Mouse (Mus musculus): ENCODE results near the gene Pcyt2. TPM values are rescaled to one million over a fixed set of nuclear protein-coding genes. Genes with fewer than 3 reads are reported as not detected.

The Pcyt2 gene
- total RNA-seq, 2 experiments from 2014 or later: 48.2 to 54.6 TPM

- intact Hi-C loops (cut with DNase I): no loop called here
- DNase-seq: peak; percentile 88 to 92
Observed at GRCm38 (mm10) chr11:120633520-120634343, 16.0 kb upstream of the Pcyt2 start, which contains the start of gene Mafg. Mafg (minus strand) TSS chr11:120633600.

- DNase-seq: peak; percentile 71 to 82
- intact Hi-C loops (cut with DNase I): no loop called here
Observed at GRCm38 (mm10) chr11:120632559-120633519, 15.1 kb upstream of the Pcyt2 start.

- intact Hi-C loops (cut with DNase I): no loop called here
- DNase-seq: no peak
Observed at GRCm38 (mm10) chr11:120631726-120632448, 14.2 kb upstream of the Pcyt2 start.

- no peak for DNase-seq
- intact Hi-C loops (cut with DNase I): no loop called here
Observed at GRCm38 (mm10) chr11:120630881-120631725, 13.4 kb upstream of the Pcyt2 start.

- peak in 1 of 2 experiments; percentile 63 for DNase-seq
- intact Hi-C loops (cut with DNase I): no loop called here
Observed at GRCm38 (mm10) chr11:120630401-120630871, 12.7 kb upstream of the Pcyt2 start.

GRCm38 (mm10) chr11:120629911-120630310 lies 12.2 kb upstream of the Pcyt2 start:
- intact Hi-C loops (cut with DNase I): loop anchor here (5.0 kb wide), 1 partner anchor 42 kb away; the partner anchor contains the start of gene Aspscr1
- DNase-seq: peak; percentile 63 to 66

GRCm38 (mm10) chr11:120629341-120629730 lies 11.6 kb upstream of the Pcyt2 start:
- intact Hi-C loops (cut with DNase I): loop anchor here (5.0 kb wide), 1 partner anchor 43 kb away; the partner anchor contains the start of gene Aspscr1
- no peak for DNase-seq

- no peak for DNase-seq
- intact Hi-C loops (cut with DNase I): loop anchor here (5.0 kb wide), 1 partner anchor 44 kb away; the partner anchor contains the start of gene Aspscr1
Observed at GRCm38 (mm10) chr11:120628601-120629340, 11.0 kb upstream of the Pcyt2 start.

GRCm38 (mm10) chr11:120627468-120628300 lies 9.9 kb upstream of the Pcyt2 start:
- intact Hi-C loops (cut with DNase I): loop anchor here (5.0 kb wide), 1 partner anchor 45 kb away; the partner anchor contains the start of gene Aspscr1
- no peak for DNase-seq

- intact Hi-C loops (cut with DNase I): loop anchor here (5.0 kb wide), 1 partner anchor 45 kb away; the partner anchor contains the start of gene Aspscr1
Observed at GRCm38 (mm10) chr11:120626785-120627467, 9.2 kb upstream of the Pcyt2 start.

GRCm38 (mm10) chr11:120625152-120625775 lies 7.5 kb upstream of the Pcyt2 start, which contains the start of gene Sirt7:
Sirt7 (minus strand) TSS chr11:120625240.
- intact Hi-C loops (cut with DNase I): loop anchor here (5.0 kb wide), 1 partner anchor 47 kb away; the partner anchor contains the start of gene Aspscr1
- no peak for DNase-seq

More at GRCm38 (mm10) chr11:120626785-120627467, 9.2 kb upstream of the Pcyt2 start:
- no peak for DNase-seq

GRCm38 (mm10) chr11:120624680-120625111 lies 7.0 kb upstream of the Pcyt2 start:
- DNase-seq: peak; percentile 83 to 88
- intact Hi-C loops (cut with DNase I): loop anchor here (1.0 to 5.0 kb wide), 2 partner anchors 48 to 88 kb away; partner anchors contain the start of gene Aspscr1

GRCm38 (mm10) chr11:120623961-120624679 lies 6.4 kb upstream of the Pcyt2 start:
- peak; percentile 64 to 69 for DNase-seq
- intact Hi-C loops (cut with DNase I): loop anchor here (1.0 kb wide), 1 partner anchor 88 kb away; no protein-coding TSS in a partner anchor

GRCm38 (mm10) chr11:120622805-120623204 lies 5.1 kb upstream of the Pcyt2 start:
- DNase-seq: no peak
- intact Hi-C loops (cut with DNase I): no loop called here

GRCm38 (mm10) chr11:120620195-120620594 lies 2.5 kb upstream of the Pcyt2 start:
- intact Hi-C loops (cut with DNase I): no loop called here

More at GRCm38 (mm10) chr11:120620195-120620594, 2.5 kb upstream of the Pcyt2 start:
- DNase-seq: no peak

Data from heart, postnatal 36 days (tissue).